Mouse (Mus musculus) layer of hippocampus, postnatal 10 days (tissue): Measurements from ENCODE around the gene Pcsk5. TPM values are rescaled to one million over a fixed set of nuclear protein-coding genes. Genes with fewer than 3 reads are reported as not detected.

Source experiments
- DNase-seq, 2 experiments: peaks; one replicate each; pipeline ENCODE4 v3.0.0; 2021; ENCODE audit warnings: low spot score in 2 of 2
- total RNA-seq, 2 experiments: library from RNA; stranded (reverse); gene quantifications; 2 replicates each; pipeline ENCODE4 v1.2.3; 2021

Pcsk5 gene
- total RNA-seq, 2 experiments from 2014 or later = 20.8 to 25.7 TPM

DNA sequence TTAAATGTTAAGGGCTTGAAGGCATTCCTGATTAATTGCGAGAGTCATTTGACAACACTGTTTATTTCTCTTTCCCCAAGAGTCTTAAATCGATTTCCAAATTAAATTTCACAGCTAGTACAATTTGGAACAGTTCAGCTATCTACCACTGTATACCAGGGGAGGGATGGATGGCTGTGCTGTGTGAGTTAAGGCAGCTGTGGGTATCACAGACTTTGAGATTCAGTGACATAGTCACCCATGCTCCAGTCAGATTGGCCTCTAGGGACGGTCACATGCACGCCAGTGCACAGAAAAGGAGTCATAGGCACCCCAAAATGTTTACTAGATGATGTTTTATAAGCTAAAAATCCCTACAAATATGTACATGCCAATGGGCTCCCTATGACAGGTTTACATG is 260.0 kb downstream of the Pcsk5 start:
- DNase-seq = no peak

- DNase-seq = no peak
These were observed 262.9 kb downstream of the Pcsk5 start for GRCm38 (mm10) chr19:17574564-17574963.

DNA sequence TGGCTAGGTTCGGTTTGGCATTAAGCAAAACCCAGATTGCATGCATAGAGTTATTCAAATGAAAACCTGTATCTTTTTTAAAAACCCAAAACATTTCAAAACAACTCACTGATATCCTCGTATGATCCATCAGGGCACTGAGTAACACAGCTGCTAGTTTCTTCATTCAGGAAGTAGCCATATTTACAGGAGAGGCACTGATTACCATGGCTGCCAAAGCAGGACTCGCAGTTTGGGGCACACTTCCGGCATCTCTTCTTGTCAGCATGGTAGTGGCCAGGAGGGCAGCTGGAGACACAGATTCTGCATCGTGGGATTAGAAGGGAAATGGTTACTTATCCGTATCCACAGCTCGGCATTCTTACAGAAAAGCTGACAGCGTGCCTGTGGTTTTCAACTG is 265.1 kb downstream of the Pcsk5 start:
- peak; percentile 24 to 41 for DNase-seq

DNA sequence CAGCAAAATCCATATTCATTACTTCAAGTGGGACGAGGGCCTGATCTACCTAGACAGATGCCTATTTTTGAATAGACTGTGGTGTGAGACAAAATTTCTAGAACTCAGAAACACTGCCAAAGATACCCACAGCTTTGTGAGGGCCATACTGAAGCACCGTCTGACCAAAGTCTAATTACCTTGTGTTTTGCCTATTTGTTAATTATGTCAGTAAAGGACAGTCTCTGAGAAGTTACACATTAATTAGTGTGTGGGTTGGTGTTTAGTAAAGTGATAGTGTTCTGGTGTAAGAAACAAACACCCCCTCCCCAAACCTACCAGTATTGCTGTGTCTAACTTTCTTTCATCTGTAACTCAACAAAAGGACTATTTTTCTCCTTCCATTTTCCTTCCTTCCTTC is 266.5 kb downstream of the Pcsk5 start:
- DNase-seq = no peak

DNA sequence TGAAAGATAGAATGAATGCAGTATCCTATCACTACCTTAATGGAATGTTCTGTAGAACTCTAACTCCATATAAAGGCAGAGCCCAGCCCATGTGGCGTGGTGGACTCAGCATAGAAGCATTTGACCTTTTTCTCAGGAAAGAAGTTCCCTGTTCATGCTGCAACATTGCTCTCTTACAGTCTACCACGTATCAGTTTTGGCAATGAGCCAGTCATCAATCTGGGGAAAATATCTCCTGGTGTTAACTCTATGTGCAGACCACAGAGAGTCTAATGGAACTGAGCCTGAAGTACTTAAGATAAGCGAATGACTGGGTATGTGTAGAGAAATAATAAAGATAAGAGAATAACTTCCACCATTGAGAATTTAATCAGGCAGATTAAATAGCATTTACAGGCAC is 270.2 kb downstream of the Pcsk5 start:
- DNase-seq = no peak

DNA sequence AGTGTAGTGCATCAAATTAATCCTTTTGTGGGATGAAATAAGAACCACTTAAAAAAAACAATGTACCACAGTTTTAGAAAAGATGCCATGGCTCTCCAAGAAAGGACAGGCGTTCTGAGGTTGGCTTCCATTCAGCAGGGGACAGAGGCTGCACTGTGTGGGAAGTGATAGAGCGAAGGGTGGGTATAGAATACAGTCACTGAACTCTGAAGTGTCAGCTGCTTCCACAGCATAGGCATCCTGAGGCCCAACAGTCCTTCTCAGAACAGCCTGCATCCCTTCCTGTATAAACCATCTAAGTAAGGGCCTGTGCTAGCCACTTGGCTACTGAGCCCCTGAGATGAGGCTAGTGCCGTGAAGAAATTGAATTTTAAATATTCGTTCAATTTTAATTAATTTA is 271.3 kb downstream of the Pcsk5 start:
- no peak for DNase-seq

DNA sequence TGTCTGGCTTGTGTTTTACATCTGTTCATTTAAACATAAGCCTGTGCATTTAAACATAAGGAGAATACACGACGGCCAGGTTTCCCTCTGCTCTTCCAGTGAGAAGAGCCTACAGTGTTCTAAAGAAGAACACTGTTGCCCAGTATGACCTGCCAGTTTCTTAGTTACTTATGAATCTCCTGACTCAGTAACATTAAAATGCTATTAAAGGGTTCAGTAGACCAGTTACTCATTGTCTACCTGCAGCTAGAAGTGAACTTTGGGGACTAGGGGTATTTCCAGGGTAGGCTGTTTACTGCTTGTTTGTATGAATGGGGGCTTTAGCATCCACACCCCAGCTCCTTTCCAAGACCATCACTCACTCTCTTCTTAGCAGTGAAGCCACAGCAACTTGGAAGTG is 278.7 kb downstream of the Pcsk5 start:
- DNase-seq = no peak

- DNase-seq = no peak
These were observed 282.3 kb downstream of the Pcsk5 start for GRCm38 (mm10) chr19:17555159-17555558.

GRCm38 (mm10) chr19:17554571-17554970 is 282.9 kb downstream of the Pcsk5 start:
- DNase-seq = no peak

DNA sequence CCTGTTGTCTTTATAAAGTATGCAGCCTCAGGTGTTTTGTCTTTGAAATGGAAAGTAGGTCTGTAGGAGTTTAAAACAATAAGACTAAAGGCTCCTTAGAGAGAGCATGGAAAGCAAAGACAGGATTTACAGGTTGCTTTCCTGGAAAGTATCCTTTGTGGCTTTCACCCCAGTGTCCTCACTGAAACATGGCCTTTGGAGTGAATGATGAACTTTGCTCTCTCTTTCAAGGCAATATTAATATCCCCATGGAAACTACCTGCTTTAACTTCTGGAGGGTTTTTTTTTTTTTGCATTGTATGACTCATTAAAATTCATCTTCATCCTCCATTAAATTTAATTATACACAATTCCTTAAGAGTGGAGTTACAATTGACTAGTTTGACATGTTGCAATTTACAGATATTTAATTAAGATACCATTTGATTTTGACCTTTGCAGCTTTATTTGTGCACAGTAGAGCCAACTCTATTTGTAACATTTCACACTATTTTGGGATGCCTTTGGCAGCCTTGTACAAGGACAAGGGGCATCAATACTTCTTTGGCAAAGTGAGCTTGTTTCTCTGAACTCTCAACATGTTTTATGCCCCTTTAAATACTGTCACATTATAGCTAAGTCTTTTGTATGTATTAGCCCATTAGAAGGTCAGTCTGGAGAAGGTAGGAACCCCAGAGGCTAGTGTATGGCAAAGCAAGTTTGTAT is 283.9 kb downstream of the Pcsk5 start:
- DNase-seq = no peak

DNA sequence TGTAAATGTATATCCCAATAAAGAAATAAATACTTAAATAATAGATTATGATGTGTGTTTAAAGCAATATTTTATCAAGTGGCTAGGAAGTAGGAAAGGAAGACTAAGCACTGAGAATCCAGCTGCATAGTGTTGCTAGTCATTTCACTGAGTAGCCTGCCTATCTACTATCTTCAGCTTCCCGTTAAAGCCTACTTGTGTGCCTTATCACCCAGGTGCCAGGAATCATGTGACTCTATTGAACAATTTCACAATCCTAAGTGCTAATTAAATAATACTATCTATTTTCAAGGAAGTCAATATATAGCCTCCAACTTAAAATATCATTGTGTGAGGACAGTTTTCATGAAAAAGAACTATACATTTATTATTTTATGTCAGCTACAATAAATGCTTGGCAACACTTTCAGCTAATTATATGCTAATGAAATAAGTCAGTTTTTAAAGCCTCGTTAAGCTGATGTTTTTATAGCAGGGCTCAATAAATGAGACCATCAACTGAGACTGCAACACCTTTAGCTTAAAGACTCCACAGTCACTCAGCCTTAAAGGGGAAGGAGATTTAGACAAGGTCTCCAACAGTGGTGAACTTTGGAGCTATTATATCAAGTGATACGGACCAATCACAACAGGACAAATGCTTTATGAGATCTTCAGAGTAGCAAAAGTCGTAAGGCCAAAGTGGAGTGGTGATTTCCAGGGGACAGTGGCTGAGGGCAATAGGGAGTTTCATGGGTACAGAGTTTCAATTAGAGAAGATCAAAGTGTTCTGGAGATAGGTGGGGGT is 308.5 kb downstream of the Pcsk5 start:
- no peak for DNase-seq

DNA sequence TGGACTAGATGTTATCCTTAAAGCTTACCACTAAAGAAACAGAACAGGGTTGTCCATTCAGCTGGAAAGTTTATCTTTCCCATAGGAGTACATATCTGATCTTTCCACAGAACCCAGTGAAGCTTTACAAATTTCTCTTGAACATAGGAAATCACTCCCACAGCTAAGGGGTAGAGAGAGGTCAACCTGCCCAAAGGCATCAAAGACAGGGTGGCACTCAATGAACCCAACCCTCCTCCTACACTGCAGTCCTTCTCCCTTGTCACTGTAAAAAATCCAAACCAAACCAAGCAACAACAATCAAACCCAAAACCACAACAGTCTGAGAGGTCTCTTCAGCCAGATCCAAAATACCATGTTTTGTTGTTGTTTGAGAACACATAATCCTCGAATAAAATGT is 311.9 kb downstream of the Pcsk5 start:
- DNase-seq = no peak

- DNase-seq = no peak
These were observed 323.0 kb downstream of the Pcsk5 start for GRCm38 (mm10) chr19:17514456-17514855.

DNA sequence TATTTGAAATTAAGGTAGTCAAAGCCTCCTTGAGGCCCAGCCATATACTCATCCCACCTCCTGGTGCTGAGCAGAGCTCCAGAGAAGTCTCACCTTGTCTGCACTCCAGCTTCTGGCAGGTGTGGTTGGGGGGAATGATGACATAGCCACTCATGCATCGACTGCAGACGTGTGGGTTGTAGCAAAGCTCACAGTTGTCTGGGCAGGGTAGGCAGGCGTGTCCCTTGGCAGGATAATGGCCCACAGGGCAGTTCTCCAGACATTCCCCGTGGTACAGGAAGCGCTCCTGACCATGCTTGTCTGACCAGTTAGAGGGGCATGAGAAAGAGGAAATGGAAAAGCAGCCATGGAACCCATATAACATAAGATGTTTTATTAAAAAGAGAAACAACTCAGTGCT is 326.1 kb downstream of the Pcsk5 start:
- DNase-seq = no peak

GRCm38 (mm10) chr19:17504212-17504611 is 333.2 kb downstream of the Pcsk5 start:
- DNase-seq = no peak

DNA sequence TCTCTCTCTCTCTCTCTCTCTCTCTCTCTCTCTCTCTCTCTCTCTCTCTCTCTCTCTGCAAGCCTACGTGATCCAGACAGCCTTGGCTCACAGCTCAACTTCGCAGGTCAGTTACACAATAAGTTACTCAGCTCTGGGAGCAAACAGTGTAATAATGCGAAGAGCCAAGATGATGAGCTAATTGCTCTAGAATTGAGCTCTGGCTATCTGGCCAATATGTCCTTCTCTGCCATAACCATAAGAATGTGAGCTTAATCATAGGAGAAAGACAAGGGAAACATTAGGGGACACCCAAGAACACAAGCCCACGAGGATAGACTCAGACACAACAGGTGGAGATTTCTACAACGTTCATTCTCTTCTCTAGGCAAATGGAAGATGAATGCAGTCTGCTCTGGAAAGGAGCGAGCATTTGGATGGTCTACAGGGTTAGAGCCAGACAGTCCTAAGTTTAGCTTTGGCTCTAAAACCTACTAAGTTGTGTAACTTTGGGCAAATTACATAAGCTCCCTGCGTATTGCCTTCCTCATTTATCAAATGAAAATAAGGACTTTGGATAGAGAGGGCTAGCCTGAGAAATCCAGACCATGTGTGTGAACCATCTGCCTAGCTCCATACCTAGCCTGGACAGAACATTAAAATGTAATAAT is 338.7 kb downstream of the Pcsk5 start:
- DNase-seq = no peak

DNA sequence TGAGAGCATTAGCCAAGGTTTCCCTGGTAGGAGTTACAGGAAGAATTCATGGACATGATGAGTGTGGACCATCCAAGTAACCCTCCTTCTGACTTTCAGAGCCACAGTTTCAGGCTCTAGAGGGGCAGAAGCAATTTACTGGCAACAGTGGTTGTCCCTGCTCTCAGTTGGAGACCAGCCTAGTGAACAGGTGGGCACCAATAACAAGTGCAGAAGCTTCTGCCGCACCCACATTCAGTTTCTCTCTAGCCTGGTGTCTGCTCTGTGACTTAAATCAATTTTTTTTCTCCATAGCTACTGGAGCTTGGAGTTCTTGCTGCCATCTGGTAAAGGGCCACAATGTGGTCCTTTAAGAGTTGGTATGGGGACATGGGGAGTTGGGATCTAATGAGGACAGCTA is 341.3 kb downstream of the Pcsk5 start:
- peak in 1 of 2 experiments; percentile 34 for DNase-seq

DNA sequence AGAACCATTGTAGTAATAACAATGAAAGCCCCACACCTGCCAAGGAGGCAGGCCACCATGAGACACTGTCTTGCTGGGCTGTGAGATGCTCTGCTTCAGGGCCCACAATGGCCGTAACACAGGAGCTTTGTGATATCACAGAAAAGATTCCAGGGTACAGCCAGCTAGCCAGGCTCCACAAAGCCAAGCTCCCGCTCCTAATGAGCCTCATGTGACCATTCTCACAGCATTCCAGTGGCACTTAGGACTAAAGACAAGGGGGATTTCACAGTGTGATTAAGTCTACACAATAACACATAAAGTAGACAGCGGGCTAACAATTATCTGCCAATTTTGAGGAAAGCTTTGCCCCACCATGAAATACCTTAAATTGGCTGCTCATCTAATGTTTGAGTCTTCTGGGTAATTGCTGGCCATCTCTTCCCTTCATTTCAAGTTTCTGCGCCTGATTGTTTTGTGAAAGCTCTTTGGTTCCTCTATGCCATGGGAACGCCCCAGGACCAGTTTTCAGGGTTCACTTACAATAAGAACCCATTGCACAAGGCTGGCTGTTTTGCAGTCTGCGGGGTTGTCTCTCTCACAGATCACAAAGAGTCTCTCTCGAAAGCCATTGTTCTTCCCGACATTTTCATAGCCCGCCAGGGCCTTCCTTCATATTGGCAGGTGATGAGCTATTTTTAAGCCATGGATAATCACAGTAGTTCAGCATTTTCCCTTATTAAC is 345.4 kb downstream of the Pcsk5 start:
- no peak for DNase-seq

- no peak for DNase-seq
These were observed 346.1 kb downstream of the Pcsk5 start for GRCm38 (mm10) chr19:17491322-17491721.

- no peak for DNase-seq
These were observed 347.6 kb downstream of the Pcsk5 start for GRCm38 (mm10) chr19:17489866-17490141.

- no peak for DNase-seq
These were observed 348.2 kb downstream of the Pcsk5 start for GRCm38 (mm10) chr19:17489041-17489865.
